Mouse (Mus musculus) lung, adult 2 months (tissue): ENCODE results near the gene Gorasp1.

Experiments used
- CTCF ChIP-seq: fragments of 200-500 bp; IDR thresholded peaks from 2 replicates; pipeline ENCODE4 v1.5.1; 2011; ENCODE audit warnings: mild to moderate bottlenecking, low read length, control low read depth; ENCODE audit not compliant: insufficient read depth
- POLR2A ChIP-seq: fragments of 200-500 bp; IDR thresholded peaks from 2 replicates; pipeline ENCODE4 v1.6.1; 2011; ENCODE audit warnings: low read depth, mild to moderate bottlenecking, control low read depth, low read length, borderline replicate concordance; ENCODE audit errors: extremely low read depth

- TF ChIP-seq CTCF (no peak), POLR2A (no peak)
Measured at GRCm38 (mm10) chr9:119980770-119981182, 43.4 kb upstream of the Gorasp1 start.
